Mouse (Mus musculus) stomach, postnatal 0 days (tissue): Measurements from ENCODE around the gene Btbd6.

Experiments
- CTCF ChIP-seq: IDR thresholded peaks from 2 replicates; pipeline ENCODE4 v1.5.1; 2016; ENCODE audit warnings: antibody characterized with exemption, low read depth, mild to moderate bottlenecking, moderate library complexity
- EP300 ChIP-seq: optimal IDR thresholded peaks from 2 replicates; pipeline ENCODE3; 2016; ENCODE audit warnings: antibody characterized with exemption

- TF ChIP-seq EP300 (no peak), CTCF (no peak)
These were observed 25.0 kb upstream of the Btbd6 start for GRCm38 (mm10) chr12:112951150-112951842.
